Mouse (Mus musculus) forebrain, embryonic 13.5 days (tissue): ENCODE data around the gene Ppp6r3. TPM values are rescaled to one million over a fixed set of nuclear protein-coding genes. Genes with fewer than 3 reads are reported as not detected.
A peak's percentile ranks its signal among the peaks of the same experiment; 100 is the strongest.

ENCODE experiments used
- ATAC-seq: fragments of 200-750 bp; cut with Nextera tagmentation; 2 replicates; pipeline ENCODE4 v1.8.0; 2017
- H3K27ac ChIP-seq: fragments of 300-500 bp; sonication (generic); 2 replicates; pipeline ENCODE4 v1.5.1; 2015; ENCODE audit warnings: inconsistent platforms, mild to moderate bottlenecking, moderate library complexity
- H3K27me3 ChIP-seq: fragments of 300-500 bp; sonication (generic); 2 replicates; pipeline ENCODE4 v1.6.1; 2015; ENCODE audit warnings: mild to moderate bottlenecking, inconsistent platforms
- H3K36me3 ChIP-seq: fragments of 300-500 bp; sonication (generic); 2 replicates; pipeline ENCODE4 v1.6.1; 2015; ENCODE audit warnings: mild to moderate bottlenecking, inconsistent platforms; ENCODE audit not compliant: poor library complexity, severe bottlenecking
- H3K4me1 ChIP-seq: fragments of 300-500 bp; sonication (generic); 2 replicates; pipeline ENCODE4 v1.6.1; 2015; ENCODE audit warnings: inconsistent platforms
- H3K4me2 ChIP-seq: fragments of 300-500 bp; sonication (generic); 2 replicates; pipeline ENCODE4 v1.6.1; 2015; ENCODE audit warnings: inconsistent platforms, mild to moderate bottlenecking, moderate library complexity
- H3K4me3 ChIP-seq: fragments of 300-500 bp; sonication (generic); 2 replicates; pipeline ENCODE4 v1.5.1; 2015; ENCODE audit warnings: mild to moderate bottlenecking, inconsistent platforms
- H3K9ac ChIP-seq: fragments of 300-500 bp; sonication (generic); 2 replicates; pipeline ENCODE4 v1.6.1; 2015; ENCODE audit warnings: mild to moderate bottlenecking, inconsistent platforms
- H3K9me3 ChIP-seq: fragments of 300-500 bp; sonication (generic); replicated peaks from 2 replicates; pipeline ENCODE4 v1.6.1; 2016; ENCODE audit warnings: inconsistent platforms
- WGBS: fragments of 180-500 bp; shearing (Covaris S2); methylation state at CpG from one replicate; pipeline ENCODE4 v1.1.7; 2015; 5-methylcytosine and 5-hydroxymethylcytosine counted together
- polyA plus RNA-seq: library from polyadenylated mRNA; unstranded; fragments of >200 nt; fragmentation: Nextera tagmentation; extraction: Ambion mirVana; gene quantifications from 2 replicates; pipeline ENCODE4 v1.2.1, GENCODE M21; 2015

The Ppp6r3 gene
- polyA plus RNA-seq, 1 experiment from 2014 or later: 64.4 TPM

GRCm38 (mm10) chr19:3482831-3483230 lies 92.7 kb downstream of the Ppp6r3 start:
- 95% methylated on average over 7 of the region's 7 CpGs for WGBS
- H3K4me3 ChIP-seq: no peak overlapping the region
- H3K36me3 ChIP-seq: peaks cover 85% of the 10 kb centered on the region
- no peak for ATAC-seq
- H3K9me3 ChIP-seq: no peaks in the 10 kb centered on the region
- H3K27ac ChIP-seq: no peak overlapping the region
- no peaks in the 10 kb centered on the region for H3K27me3 ChIP-seq
- no peak overlapping the region for H3K4me2 ChIP-seq
- no peak overlapping the region for H3K9ac ChIP-seq
- no peaks in the 10 kb centered on the region for H3K4me1 ChIP-seq

- Histone ChIP-seq H3K9me3 (no peaks in the 10 kb centered on the region), H3K27me3 (no peaks in the 10 kb centered on the region), H3K4me1 (no peaks in the 10 kb centered on the region), H3K4me2 (no peak overlapping the region), H3K9ac (no peak overlapping the region), H3K36me3 (peaks cover 75% of the 10 kb centered on the region), H3K4me3 (no peak overlapping the region), H3K27ac (no peak overlapping the region)
- no peak for ATAC-seq
- WGBS: 89% methylated on average over 8 of the region's 8 CpGs
These were observed 95.4 kb downstream of the Ppp6r3 start for GRCm38 (mm10) chr19:3480101-3480500.

- H3K4me3 ChIP-seq: no peak overlapping the region
- peaks cover 79% of the 10 kb centered on the region for H3K36me3 ChIP-seq
- no peak overlapping the region for H3K27ac ChIP-seq
- no peaks in the 10 kb centered on the region for H3K4me1 ChIP-seq
- no peak overlapping the region for H3K4me2 ChIP-seq
- H3K27me3 ChIP-seq: no peaks in the 10 kb centered on the region
- no peak overlapping the region for H3K9ac ChIP-seq
- no peaks in the 10 kb centered on the region for H3K9me3 ChIP-seq
- no peak for ATAC-seq
- 94% methylated on average over 3 of the region's 3 CpGs for WGBS
These were observed 98.6 kb downstream of the Ppp6r3 start for GRCm38 (mm10) chr19:3476996-3477395.

GRCm38 (mm10) chr19:3471218-3471617 lies 104.3 kb downstream of the Ppp6r3 start:
- Histone ChIP-seq H3K4me1 (no peaks in the 10 kb centered on the region), H3K9ac (no peak overlapping the region), H3K36me3 (peaks cover 90% of the 10 kb centered on the region), H3K27me3 (no peaks in the 10 kb centered on the region), H3K9me3 (no peaks in the 10 kb centered on the region), H3K27ac (no peak overlapping the region), H3K4me3 (no peak overlapping the region), H3K4me2 (no peak overlapping the region)
- no peak for ATAC-seq
- WGBS: 95% methylated on average over 2 of the region's 2 CpGs

GRCm38 (mm10) chr19:3467574-3467973 lies 108.0 kb downstream of the Ppp6r3 start:
- Histone ChIP-seq H3K36me3 (peaks cover 99% of the 10 kb centered on the region), H3K27ac (no peak overlapping the region), H3K4me2 (no peak overlapping the region), H3K9ac (no peak overlapping the region), H3K4me3 (no peak overlapping the region), H3K4me1 (no peaks in the 10 kb centered on the region), H3K9me3 (no peaks in the 10 kb centered on the region), H3K27me3 (no peaks in the 10 kb centered on the region)
- no peak for ATAC-seq
- WGBS: 88% methylated on average over 7 of the region's 7 CpGs

GRCm38 (mm10) chr19:3459986-3460385 lies 115.6 kb downstream of the Ppp6r3 start:
- Histone ChIP-seq H3K4me1 (no peaks in the 10 kb centered on the region), H3K27me3 (no peaks in the 10 kb centered on the region), H3K4me3 (no peak overlapping the region), H3K27ac (no peak overlapping the region), H3K36me3 (peaks cover 100% of the 10 kb centered on the region), H3K4me2 (no peak overlapping the region), H3K9me3 (no peaks in the 10 kb centered on the region), H3K9ac (no peak overlapping the region)
- 94% methylated on average over 3 of the region's 3 CpGs for whole genome bisulfite sequencing
- ATAC-seq: no peak

GRCm38 (mm10) chr19:3458331-3459099 lies 117.0 kb downstream of the Ppp6r3 start:
- no peak overlapping the region for H3K9ac ChIP-seq
- H3K36me3 ChIP-seq: peaks cover 100% of the 10 kb centered on the region
- no peaks in the 10 kb centered on the region for H3K27me3 ChIP-seq
- ATAC-seq: no peak
- WGBS: 94% methylated on average over 6 of the region's 6 CpGs
- H3K27ac ChIP-seq: no peak overlapping the region
- H3K4me2 ChIP-seq: no peak overlapping the region
- H3K9me3 ChIP-seq: no peaks in the 10 kb centered on the region
- H3K4me3 ChIP-seq: no peak overlapping the region
- H3K4me1 ChIP-seq: no peaks in the 10 kb centered on the region

GRCm38 (mm10) chr19:3457700-3458099 lies 117.8 kb downstream of the Ppp6r3 start:
- H3K27me3 ChIP-seq: no peaks in the 10 kb centered on the region
- no peak overlapping the region for H3K4me2 ChIP-seq
- ATAC-seq: no peak
- over 99% methylated on average over 4 of the region's 4 CpGs for WGBS
- no peak overlapping the region for H3K4me3 ChIP-seq
- H3K36me3 ChIP-seq: peaks cover 99% of the 10 kb centered on the region
- H3K9me3 ChIP-seq: no peaks in the 10 kb centered on the region
- H3K9ac ChIP-seq: no peak overlapping the region
- H3K27ac ChIP-seq: no peak overlapping the region
- no peaks in the 10 kb centered on the region for H3K4me1 ChIP-seq

- no peaks in the 10 kb centered on the region for H3K4me1 ChIP-seq
- H3K27me3 ChIP-seq: no peaks in the 10 kb centered on the region
- ATAC-seq: no peak
- peaks cover 40% of the 10 kb centered on the region for H3K36me3 ChIP-seq
- no peaks in the 10 kb centered on the region for H3K9me3 ChIP-seq
- H3K27ac ChIP-seq: peak overlapping the region; percentile 58
- WGBS: 66% methylated on average over 6 of the region's 6 CpGs
- no peak overlapping the region for H3K4me3 ChIP-seq
- no peak overlapping the region for H3K9ac ChIP-seq
- no peak overlapping the region for H3K4me2 ChIP-seq
These were observed 123.9 kb downstream of the Ppp6r3 start for GRCm38 (mm10) chr19:3451649-3452048.

- Histone ChIP-seq H3K36me3 (peaks cover 35% of the 10 kb centered on the region), H3K27ac (peak overlapping the region; percentile 58), H3K4me2 (no peak overlapping the region), H3K4me1 (no peaks in the 10 kb centered on the region), H3K9ac (no peak overlapping the region), H3K4me3 (no peak overlapping the region), H3K27me3 (no peaks in the 10 kb centered on the region), H3K9me3 (no peaks in the 10 kb centered on the region)
- 24% methylated on average over 6 of the region's 6 CpGs for WGBS
- ATAC-seq: peak; percentile 84
These were observed 124.4 kb downstream of the Ppp6r3 start for GRCm38 (mm10) chr19:3451170-3451569.

- Histone ChIP-seq H3K4me1 (no peaks in the 10 kb centered on the region), H3K27me3 (no peaks in the 10 kb centered on the region), H3K4me3 (no peak overlapping the region), H3K9me3 (no peaks in the 10 kb centered on the region), H3K27ac (no peak overlapping the region), H3K36me3 (peaks cover 31% of the 10 kb centered on the region), H3K9ac (no peak overlapping the region), H3K4me2 (no peak overlapping the region)
- peak; percentile 52; the same call in 1 of the 2 replicates for ATAC-seq
- 94% methylated on average over 3 of the region's 3 CpGs for WGBS
These were observed 124.8 kb downstream of the Ppp6r3 start for GRCm38 (mm10) chr19:3450714-3451113.

GRCm38 (mm10) chr19:3449248-3449647 lies 126.3 kb downstream of the Ppp6r3 start:
- no peaks in the 10 kb centered on the region for H3K4me1 ChIP-seq
- H3K27ac ChIP-seq: no peak overlapping the region
- H3K4me2 ChIP-seq: no peak overlapping the region
- no peaks in the 10 kb centered on the region for H3K9me3 ChIP-seq
- WGBS: 78% methylated on average over 3 of the region's 3 CpGs
- H3K27me3 ChIP-seq: no peaks in the 10 kb centered on the region
- H3K9ac ChIP-seq: no peak overlapping the region
- peaks cover 16% of the 10 kb centered on the region for H3K36me3 ChIP-seq
- H3K4me3 ChIP-seq: no peak overlapping the region
- ATAC-seq: no peak

GRCm38 (mm10) chr19:3447348-3447747 lies 128.2 kb downstream of the Ppp6r3 start:
- 72% methylated on average over 2 of the region's 3 CpGs for WGBS
- H3K27me3 ChIP-seq: 0 out of 2 replicates have a peak, but pooled peaks cover 6% of the 10 kb centered on the region
- no peaks in the 10 kb centered on the region for H3K9me3 ChIP-seq
- H3K9ac ChIP-seq: no peak overlapping the region
- no peak overlapping the region for H3K4me3 ChIP-seq
- H3K36me3 ChIP-seq: no peaks in the 10 kb centered on the region
- no peaks in the 10 kb centered on the region for H3K4me1 ChIP-seq
- ATAC-seq: no peak
- H3K27ac ChIP-seq: no peak overlapping the region
- no peak overlapping the region for H3K4me2 ChIP-seq
